Mouse (Mus musculus) c-Kit-positive CD71-positive TER-119-negative erythroid progenitor cells, embryonic 14.5 days (primary cell): ENCODE data around the gene Dap.

ENCODE experiments used
- DNase-seq: peaks from one replicate; pipeline ENCODE4 v3.0.0-alpha.2; 2013; ENCODE audit warnings: low read depth

Dap gene

GRCm38 (mm10) chr15:31264827-31265226 lies 40.7 kb downstream of the Dap start:
- DNase-seq: peak; percentile 32

DNA sequence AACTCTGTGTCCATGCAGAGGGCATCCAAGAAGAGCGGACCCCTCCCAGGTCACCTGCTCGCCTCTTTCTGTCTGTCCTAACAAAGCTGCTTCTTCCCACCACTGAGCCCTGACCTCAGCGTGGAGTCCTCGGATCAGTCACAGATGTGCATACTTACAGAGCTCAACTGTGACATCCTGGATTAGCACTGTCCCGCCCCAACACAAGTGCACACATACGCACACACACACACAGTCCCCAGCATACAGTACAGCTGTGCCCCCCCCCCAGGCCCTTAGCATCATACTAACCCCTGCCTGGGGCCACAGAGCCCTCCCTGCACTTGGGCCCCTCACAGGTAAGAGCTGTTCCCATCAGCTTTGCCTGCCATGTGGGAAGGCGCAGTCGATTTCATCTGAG lies 41.3 kb downstream of the Dap start:
- DNase-seq: no peak

DNA sequence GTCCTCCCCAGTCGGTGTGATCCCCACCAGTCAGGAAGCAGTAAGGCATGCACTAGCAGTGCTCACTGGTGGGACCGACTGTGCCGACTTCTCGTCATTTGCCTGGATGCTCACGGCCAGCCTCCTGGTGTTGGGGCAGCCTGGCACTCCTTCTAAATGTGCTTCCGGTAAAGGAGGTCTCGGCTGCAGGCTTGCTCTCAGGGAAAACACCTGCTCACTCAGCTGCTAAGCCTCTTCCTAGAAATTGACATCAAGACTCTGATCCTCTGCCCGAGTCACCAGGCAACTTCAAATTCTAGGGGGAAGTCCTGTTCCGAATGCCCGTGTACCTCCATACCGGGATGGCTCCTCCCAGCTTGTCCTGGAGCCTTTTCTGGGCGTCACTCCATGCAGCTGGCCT lies 41.7 kb downstream of the Dap start:
- DNase-seq: no peak

- no peak for DNase-seq
These were observed 44.0 kb downstream of the Dap start for GRCm38 (mm10) chr15:31268148-31268547.

- no peak for DNase-seq
These were observed 45.4 kb downstream of the Dap start for GRCm38 (mm10) chr15:31269558-31269957.

- DNase-seq: no peak
These were observed 48.6 kb downstream of the Dap start for GRCm38 (mm10) chr15:31272695-31273094.

DNA sequence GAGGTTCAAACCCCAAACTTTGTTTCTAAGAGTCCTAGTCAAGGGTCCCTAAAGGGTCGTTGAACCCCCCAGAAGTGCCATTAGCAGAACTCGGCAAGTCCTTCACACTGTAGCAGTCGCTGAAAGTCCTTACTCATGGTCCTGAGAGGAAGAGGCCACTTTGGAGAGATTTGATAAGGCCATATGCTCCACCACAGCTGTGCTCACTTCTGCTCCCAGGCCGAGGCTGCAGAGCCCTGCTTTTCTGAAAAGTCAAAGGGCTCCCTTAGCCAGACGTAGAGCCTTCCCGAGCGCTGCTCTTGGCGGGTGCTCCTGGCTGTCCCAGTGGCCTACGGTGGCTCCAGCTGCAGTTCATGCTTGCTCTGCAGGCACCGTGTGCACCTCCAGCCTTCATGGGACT lies 49.4 kb downstream of the Dap start:
- DNase-seq: no peak

GRCm38 (mm10) chr15:31278090-31278489 lies 54.0 kb downstream of the Dap start:
- DNase-seq: no peak

DNA sequence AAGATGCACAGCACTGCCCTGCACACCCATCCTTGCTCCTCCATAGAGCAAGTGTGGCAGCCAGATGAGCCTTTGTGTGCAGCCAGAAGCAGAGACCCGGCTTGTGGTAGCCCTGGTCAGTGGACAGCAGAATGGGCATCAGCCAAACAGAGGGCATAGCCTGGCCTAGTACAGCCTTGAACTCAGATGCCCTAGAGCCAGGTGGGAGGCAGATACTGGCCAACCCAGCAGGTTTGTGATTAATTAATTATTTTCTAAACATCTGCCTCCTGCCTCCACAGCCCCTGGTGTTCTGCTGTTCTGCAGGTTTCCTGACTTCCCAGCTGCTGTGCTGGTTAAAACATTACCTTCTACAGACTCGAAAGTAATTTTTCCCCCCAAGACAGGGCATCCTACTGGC lies 55.0 kb downstream of the Dap start:
- no peak for DNase-seq

- no peak for DNase-seq
These were observed 55.5 kb downstream of the Dap start for GRCm38 (mm10) chr15:31279577-31280004.

- no peak for DNase-seq
These were observed 55.9 kb downstream of the Dap start for GRCm38 (mm10) chr15:31280059-31280458.

DNA sequence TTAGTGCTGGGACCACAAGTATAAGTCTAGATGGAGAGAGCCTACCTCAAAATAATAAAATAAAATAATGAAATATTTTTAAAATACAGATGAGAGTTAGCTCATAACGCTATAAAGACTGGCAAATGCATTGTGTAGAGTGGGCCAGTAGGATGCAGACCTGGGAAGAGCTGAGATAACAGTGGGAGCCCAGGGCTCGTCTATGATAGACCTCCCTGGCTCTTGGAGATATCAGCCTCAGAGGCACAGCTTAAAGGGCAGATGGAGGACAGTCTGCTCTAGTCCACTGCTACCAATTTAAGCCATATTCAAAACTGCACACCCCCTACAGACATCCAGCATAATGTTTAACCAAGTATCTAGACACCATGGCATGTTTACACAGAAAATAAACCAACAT lies 56.6 kb downstream of the Dap start:
- DNase-seq: no peak

DNA sequence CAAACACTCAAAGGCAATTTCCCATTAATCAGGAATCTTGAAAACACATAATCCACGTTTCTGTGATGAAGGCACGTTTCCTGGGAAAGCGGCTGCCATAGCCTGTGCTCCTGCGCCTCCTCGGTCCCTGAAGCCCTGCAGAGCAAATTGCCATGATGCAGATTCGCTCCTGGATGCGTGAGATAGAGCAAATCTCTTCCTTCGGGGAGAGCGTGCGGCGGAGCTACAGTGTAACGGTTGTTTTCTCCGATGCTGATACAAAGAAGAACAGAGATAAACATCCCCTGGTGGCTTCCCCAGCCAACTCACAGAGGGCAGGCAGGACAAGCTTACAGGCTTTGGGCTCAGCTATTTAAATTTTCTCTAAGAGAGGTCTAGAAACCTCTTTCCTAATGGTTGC lies 57.7 kb downstream of the Dap start:
- DNase-seq: no peak

- no peak for DNase-seq
These were observed 58.2 kb downstream of the Dap start for GRCm38 (mm10) chr15:31282353-31282752.

DNA sequence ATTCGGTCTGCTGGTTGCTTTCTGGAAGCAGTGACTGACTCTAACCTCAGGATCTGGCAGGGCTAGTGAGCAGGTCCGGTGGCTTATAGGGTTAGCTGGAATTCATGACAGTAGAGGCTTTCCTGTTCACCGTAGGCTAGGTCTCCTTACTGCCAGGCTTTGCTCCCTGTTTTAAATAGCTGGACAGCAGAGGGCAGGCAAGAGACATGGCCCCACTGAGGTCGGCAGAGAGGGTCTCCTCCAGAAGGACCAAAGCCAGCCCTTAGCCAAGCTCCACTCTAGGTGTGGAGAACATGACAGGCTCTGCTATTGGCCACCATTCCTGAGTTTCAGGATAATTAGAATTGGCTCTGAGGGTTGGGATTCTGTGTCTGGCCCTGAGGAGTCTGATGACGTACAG lies 60.0 kb downstream of the Dap start:
- DNase-seq: no peak

- no peak for DNase-seq
These were observed 61.0 kb downstream of the Dap start for GRCm38 (mm10) chr15:31284922-31285631.

DNA sequence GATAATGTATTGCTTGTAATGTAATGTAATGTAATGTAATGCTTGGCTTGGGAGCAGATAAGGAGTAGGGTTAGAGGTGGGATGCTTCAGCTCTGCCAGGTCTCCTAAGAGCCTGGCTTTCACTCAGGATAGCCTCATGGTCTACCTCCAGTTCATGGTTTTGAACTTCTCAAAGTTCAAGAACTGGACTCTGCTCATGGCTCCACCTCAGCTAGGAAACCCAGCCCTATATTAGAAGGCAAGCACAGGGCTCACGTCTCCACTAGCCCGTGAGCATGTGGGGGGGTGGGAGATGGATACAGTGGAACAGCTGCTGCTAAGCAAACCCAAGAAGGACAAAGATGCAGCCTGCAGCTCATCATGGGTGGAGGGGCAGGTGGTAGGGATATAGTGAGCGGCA lies 61.6 kb downstream of the Dap start:
- DNase-seq: no peak

DNA sequence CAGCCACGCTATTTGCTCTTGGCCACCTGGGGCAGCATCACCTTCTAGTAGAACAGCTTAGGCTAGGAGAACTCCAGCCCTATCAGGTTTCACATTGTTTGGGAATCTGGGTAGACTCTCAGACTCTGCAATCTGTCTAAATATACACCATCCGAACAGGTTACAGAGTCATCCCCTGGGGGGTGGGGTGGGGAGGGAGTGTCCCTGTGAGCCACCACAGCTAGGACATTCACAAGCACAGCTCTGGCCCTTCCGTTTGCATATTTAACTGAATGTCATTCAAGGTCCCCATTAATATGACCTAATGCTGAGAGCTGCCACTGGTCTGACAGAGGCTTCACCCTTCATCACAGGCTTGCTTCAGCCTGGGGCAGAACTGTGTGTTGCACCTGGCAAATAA lies 68.5 kb downstream of the Dap start:
- no peak for DNase-seq

- DNase-seq: no peak
These were observed 70.2 kb downstream of the Dap start for GRCm38 (mm10) chr15:31294311-31294710.

DNA sequence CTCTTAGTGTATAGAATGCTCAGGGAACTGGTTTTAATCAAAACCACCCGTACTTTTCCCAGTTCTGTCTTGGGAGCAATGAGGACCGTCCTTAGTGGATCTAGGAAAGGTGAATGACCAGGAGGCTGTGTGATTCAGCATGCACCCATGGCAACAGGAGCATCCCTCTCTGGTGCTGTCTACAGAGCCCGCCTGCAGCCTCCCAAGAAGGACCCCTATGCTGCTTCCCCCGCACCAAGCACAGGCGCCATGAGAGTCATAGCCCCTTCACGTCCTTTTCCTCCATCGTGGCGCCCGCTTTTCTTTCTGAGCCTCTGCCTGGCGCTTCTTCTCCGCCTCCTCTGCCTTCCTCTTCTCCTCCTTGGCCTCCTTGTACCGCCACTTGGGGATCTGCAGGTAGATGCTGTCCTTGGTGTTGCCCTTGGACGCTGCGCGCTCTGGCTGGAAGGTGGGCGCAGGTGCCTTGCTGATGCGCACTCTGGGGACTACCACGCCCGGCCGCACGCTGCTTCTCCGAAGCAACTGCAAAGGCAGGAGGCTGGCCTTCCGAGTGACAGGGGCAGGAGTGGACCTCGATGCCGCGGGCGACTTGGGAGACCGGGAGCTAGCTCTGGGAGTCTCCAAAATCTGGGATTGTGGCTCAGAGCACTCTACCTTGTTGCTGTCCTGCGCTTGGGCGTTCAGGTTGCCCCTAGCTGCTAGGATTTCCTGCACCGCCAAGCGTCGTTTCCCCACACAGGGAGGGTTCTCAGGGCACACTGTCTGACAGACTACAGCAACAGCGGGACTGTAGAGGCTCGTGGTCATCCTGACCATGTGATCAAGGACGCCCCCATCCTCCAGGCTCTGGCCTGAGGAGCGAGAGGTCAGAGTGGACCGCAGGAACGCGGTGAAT lies 73.0 kb downstream of the Dap start:
- DNase-seq: no peak

- no peak for DNase-seq
These were observed 73.6 kb downstream of the Dap start for GRCm38 (mm10) chr15:31297777-31298137.

- DNase-seq: no peak
These were observed 75.3 kb downstream of the Dap start for GRCm38 (mm10) chr15:31299258-31299917.
